ENCODE assay signal across 8 mouse cellular contexts in genomic region chr16:77500981-77501380, GRCm38 (mm10).
A peak's percentile ranks its signal among the peaks of the same experiment; 100 is the strongest.
DNase-seq lines count a peak whose midpoint lies in the region; ATAC-seq and TF ChIP-seq lines count a peak whose summit lies in the region.

No protein-coding gene starts in this region.

- WGBS in embryonic facial prominence, embryonic 15.5 days: 19% methylated on average over 4 of the region's 4 CpGs
- WGBS in hindbrain, embryonic 11.5 days: 49% methylated on average over 4 of the region's 4 CpGs
- 12% methylated on average over 4 of the region's 4 CpGs for WGBS in limb, embryonic 15.5 days

- intact Hi-C loops in gastrocnemius, adult 2 months (cut with DNase I): loop anchor here (1.0 to 2.0 kb wide), 3 partner anchors 80 to 172 kb away; no protein-coding TSS in a partner anchor

- H3K27ac ChIP-seq in gastrocnemius, adult 2 months: peak overlapping the region; percentile 89
- H3K27ac ChIP-seq in embryonic facial prominence, embryonic 15.5 days (replicated peaks): peak overlapping the region; percentile 91
- 0 out of 2 replicates have a peak overlapping the region, but pooled peaks have one; percentile 65 for H3K27ac ChIP-seq in hindbrain, embryonic 11.5 days (ENCODE audit: low read depth, low read length)
- H3K27ac ChIP-seq in limb, embryonic 15.5 days: peak overlapping the region; percentile 93

- no peaks in the 10 kb centered on the region; the same call in 1 of the 2 replicates for H3K4me1 ChIP-seq in embryonic facial prominence, embryonic 15.5 days
- no peaks in the 10 kb centered on the region for H3K4me1 ChIP-seq in hindbrain, embryonic 11.5 days (replicated peaks; ENCODE audit: control insufficient read depth, insufficient read depth, low read length)
- H3K4me1 ChIP-seq in limb, embryonic 15.5 days: peaks cover 12% of the 10 kb centered on the region

- peak overlapping the region; percentile 75 for H3K4me3 ChIP-seq in gastrocnemius, adult 2 months
- peak overlapping the region; percentile 37 for H3K4me3 ChIP-seq in embryonic facial prominence, embryonic 15.5 days (replicated peaks)
- no peak overlapping the region; the same call in 1 of the 2 replicates for H3K4me3 ChIP-seq in hindbrain, embryonic 11.5 days (ENCODE audit: low read depth, low read length)
- peak overlapping the region; percentile 37 for H3K4me3 ChIP-seq in limb, embryonic 15.5 days

- H3K4me2 ChIP-seq in embryonic facial prominence, embryonic 15.5 days (replicated peaks): peak overlapping the region; percentile 44
- H3K4me2 ChIP-seq in hindbrain, embryonic 11.5 days (replicated peaks; ENCODE audit: low read depth, low read length): no peak overlapping the region
- H3K4me2 ChIP-seq in limb, embryonic 15.5 days: peak overlapping the region; percentile 44

- H3K9me3 ChIP-seq in embryonic facial prominence, embryonic 15.5 days (replicated peaks): no peaks in the 10 kb centered on the region
- H3K9me3 ChIP-seq in hindbrain, embryonic 11.5 days (ENCODE audit: control insufficient read depth, low read length): no peaks in the 10 kb centered on the region
- no peaks in the 10 kb centered on the region for H3K9me3 ChIP-seq in limb, embryonic 15.5 days

- H3K9ac ChIP-seq in embryonic facial prominence, embryonic 15.5 days: peak overlapping the region; percentile 24; the same call in 1 of the 2 replicates
- no peak overlapping the region for H3K9ac ChIP-seq in hindbrain, embryonic 11.5 days (ENCODE audit: low read depth, low read length)
- no peak overlapping the region for H3K9ac ChIP-seq in limb, embryonic 15.5 days

- H3K27me3 ChIP-seq in embryonic facial prominence, embryonic 15.5 days: no peaks in the 10 kb centered on the region
- no peaks in the 10 kb centered on the region for H3K27me3 ChIP-seq in hindbrain, embryonic 11.5 days (ENCODE audit: control insufficient read depth, insufficient read depth, low read length)
- H3K27me3 ChIP-seq in limb, embryonic 15.5 days: no peaks in the 10 kb centered on the region

- peak; percentile 19 for DNase-seq in gastrocnemius, adult 2 months
- DNase-seq in gastrocnemius, postnatal 25 days: no peak
- DNase-seq in hindbrain, embryonic 11.5 days (ENCODE audit: low spot score): peak; percentile 33
- peak; percentile 42 for DNase-seq in skeletal muscle tissue, adult 2 months (ENCODE audit: low read depth, low spot score)
- DNase-seq in right cerebral cortex, postnatal 4 days: no peak

- no peak for TF ChIP-seq CTCF in gastrocnemius, adult 2 months (IDR thresholded peaks at IDR 0.05)

- ATAC-seq in embryonic facial prominence, embryonic 15.5 days (ENCODE audit: insufficient number of reproducible peaks, low FRiP score, low TSS enrichment, low read depth): no peak
- ATAC-seq in hindbrain, embryonic 11.5 days (ENCODE audit: low FRiP score): no peak
- no peak for ATAC-seq in limb, embryonic 15.5 days (ENCODE audit: insufficient number of reproducible peaks, low FRiP score, low TSS enrichment, low read depth)
- ATAC-seq in erythroid progenitor cell, adult 5-6 weeks (replicated peaks; ENCODE audit: low FRiP score, poor library complexity, severe bottlenecking): no peak

- no peaks in the 10 kb centered on the region for H3K36me3 ChIP-seq in embryonic facial prominence, embryonic 15.5 days
- no peaks in the 10 kb centered on the region for H3K36me3 ChIP-seq in hindbrain, embryonic 11.5 days (ENCODE audit: control insufficient read depth, insufficient read depth, low read length)
- no peaks in the 10 kb centered on the region for H3K36me3 ChIP-seq in limb, embryonic 15.5 days

Comparison
In these comparisons a context has a peak if more than half of its experiments do, and no peak if none do; other contexts are left out.
1. DNase-seq: peak in gastrocnemius, adult 2 months (single experiment), hindbrain, embryonic 11.5 days (single experiment) and skeletal muscle tissue, adult 2 months (single experiment); none in gastrocnemius, postnatal 25 days (single experiment) and right cerebral cortex, postnatal 4 days (single experiment).
2. Peak in every context shown above with its lines, with median percentiles within 50 percentile points of each other: H3K27ac ChIP-seq.